Mouse (Mus musculus) spleen, adult 12 weeks (tissue): ENCODE measurements at regions not wholly inside any gene's neighbourhood (a gene's known extent, or its start where the extent isn't known, plus 50 kb on each side); places are given as distances from the start of the nearest gene placed in this dataset.

Source experiments
- DNase-seq: peaks from one replicate; pipeline ENCODE4 v3.0.0; 2022; ENCODE audit warnings: low spot score

DNA sequence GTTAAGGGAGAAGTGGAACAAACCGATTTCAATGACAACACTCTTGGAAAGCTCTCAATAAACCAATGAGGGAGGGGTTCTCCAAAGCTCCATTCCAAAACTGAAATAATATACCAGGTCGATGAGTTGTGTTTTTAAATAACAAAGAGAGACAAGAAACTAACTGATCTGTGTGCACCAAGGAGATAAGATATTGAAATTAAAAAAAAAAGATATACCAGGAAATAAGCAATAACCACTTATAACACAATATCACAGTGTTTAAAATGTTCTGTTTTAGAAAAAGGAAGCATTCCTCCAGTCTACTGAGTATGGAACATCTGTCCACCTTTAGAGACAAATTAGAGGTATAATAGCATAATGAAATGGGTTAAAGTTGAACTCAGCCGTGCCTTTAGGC is 196.3 kb upstream of the Prdm1 start:
- DNase-seq = no peak

DNA sequence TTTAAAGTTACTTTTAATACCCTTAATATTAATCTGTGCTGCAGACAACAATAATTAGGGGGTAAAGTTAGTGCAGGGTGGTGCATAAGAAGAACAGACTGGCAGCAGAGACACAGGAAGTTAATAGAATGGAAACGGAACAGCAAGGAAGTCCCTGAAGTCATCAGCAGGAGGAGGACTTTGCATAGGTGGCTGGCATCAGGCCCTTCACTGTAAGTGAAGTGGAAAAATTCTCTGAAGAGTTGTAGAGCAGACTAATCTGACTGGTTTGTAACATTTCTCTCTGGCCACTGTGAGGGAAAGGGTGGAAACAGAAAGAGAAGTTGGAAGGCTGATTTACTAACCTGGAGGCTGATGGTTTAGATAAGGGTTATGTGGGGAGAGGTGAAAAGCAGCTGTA is 195.5 kb upstream of the Prdm1 start:
- no peak for DNase-seq

DNA sequence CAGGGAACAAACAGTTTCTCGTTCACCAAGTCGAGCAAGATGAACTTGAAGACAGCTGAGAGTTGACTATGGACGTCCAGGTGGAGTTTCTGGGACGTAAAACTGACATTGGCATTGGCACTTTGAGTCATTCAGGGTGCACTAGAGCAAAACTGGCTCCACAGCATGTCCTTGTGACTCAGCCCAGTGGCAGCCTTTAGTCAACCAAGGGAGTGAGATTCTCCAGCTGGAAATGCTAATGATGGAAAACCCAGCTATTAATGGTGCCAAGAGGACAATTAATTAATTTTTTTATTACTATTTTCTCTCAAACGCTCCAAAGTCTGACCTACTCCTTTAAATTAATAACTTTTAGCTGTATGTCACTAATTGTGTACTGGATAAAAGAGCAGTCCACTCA is 195.0 kb upstream of the Prdm1 start:
- no peak for DNase-seq

DNA sequence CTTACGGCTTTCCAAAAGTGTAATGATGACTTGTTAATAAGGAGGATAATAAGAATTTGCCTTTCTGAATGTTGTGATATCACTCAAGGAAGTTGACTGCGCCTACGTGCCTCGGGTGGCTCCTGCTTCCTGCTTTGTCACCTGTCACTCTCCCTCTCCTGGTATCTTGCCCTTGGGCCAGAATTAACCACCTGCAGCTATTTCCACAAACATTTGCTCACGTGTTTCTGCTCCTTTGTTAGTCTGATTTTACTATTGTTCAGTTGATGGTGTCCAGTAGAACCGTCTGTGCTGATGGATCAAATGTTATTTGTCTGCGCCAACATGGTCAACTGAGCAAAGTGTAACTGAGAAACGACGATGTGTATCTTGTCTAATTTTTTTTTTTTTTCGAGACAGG is 193.4 kb upstream of the Prdm1 start:
- DNase-seq = no peak

DNA sequence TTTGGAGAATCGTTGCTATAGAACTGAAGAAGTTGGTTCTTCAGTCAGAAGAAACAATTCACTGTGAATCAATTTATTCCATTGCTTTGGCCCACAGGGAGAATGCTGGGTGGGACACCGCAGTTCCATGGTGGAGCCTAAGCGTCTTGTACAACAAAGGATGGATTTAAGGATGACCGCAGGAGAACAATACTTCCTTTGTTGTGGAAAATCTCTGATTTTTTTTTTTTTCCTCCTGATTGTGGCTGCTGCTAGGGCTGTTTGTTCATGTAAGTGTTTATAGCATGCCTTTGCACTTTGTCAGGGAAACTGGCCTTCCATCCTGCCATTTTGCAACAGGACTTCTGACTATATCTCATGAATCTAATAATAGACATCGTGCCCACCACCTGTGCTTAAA is 188.3 kb upstream of the Prdm1 start:
- no peak for DNase-seq

DNA sequence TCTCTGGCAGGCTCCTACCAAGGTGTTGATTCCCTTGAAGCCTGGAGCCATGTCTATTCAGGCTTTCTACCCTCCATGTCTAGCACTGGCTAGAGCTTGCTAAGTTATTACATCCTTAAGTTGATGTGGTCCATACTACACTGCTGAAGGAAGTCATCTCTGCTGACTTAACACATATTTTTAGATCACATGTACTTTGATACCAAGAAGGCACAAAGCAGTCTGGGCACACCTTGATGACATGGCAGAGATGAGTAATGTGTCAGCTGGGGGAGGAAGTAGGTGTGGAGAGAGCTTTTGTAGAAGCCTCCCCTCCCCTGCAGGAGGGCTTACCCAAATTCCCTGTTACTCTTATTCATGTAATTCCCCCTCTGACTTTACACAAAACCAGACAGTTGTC is 187.6 kb upstream of the Prdm1 start:
- no peak for DNase-seq

DNA sequence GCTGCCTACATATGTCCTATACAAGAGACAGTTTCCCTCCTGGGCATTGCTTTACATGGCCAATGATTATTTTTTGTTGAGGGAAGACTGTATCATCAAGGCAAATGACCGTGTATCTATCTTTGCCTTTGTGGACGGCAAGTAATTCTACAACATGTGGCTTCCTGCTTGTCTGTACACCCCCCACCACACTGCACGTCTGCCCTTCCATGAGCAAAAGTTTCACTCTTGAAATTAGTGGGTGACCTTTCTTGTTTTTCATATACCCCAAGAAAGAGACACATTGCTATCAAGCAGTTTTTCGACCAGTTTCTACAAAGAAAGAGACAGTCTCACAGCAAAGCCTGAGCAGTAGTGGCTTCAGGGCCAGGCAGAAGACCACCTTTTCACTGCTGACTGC is 180.5 kb upstream of the Prdm1 start:
- no peak for DNase-seq

DNA sequence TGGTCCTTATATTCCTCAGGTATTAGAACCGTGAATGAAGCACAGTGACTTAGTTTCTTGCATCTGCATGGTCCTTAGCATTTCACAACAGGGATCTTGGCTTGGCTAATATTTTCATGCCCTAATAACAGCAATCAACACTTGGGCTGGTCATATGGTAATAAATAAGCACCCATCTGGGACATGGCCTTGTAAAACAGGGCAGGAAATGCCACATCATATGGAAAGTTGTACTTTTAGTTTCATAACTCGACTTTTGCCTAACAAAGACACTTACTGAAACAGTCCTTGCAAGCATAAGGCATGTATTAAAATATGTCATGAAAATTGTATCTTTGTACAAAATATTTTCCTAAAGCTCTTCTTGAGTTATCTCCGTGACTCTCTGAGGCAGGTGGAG is 175.8 kb upstream of the Prdm1 start:
- DNase-seq = no peak

DNA sequence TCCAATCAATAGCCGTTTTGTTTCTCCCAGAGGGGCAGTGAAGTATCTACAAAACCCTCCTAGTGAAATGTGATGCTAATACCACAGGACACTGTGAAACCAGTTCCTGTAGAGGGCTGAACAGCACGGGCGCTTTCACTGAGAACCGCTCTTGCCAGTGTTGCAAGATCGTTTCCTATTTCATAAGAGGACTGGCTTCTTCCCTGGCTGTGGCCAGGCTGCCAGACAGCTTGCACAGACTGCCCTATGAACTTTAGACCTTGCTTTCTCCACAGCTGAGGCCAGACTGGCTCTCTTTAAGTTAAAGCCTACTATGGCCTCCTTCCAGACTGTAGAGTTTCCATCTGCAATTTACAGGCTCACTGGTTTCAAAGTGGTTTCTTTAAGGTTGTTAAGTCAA is 173.8 kb upstream of the Prdm1 start:
- no peak for DNase-seq

DNA sequence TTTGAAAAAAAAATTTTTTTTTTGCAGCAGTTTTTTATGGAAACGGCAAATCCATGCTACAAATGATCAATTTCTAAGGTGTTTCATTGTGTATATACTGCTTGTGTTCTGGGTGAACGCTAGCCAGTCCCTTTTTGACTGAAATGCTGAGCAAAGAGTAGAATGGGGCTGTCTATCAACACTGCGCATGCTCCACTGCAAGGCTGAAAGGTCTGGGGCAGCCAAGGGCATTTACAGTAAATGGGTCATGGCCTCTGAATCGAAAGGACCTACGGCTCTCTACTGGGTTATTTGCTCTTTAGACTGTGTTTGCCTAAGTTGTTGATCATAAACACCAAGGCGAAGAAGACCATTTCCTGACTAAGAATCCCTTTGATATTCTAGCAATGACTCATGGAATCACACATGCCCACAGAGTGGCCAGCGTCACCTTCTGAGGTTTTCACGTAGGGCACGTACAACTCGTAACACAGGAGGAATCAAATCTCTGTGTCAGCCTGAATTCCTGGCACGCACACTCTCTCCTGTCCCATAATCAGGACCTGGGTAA is 171.8 kb upstream of the Prdm1 start:
- DNase-seq = no peak

DNA sequence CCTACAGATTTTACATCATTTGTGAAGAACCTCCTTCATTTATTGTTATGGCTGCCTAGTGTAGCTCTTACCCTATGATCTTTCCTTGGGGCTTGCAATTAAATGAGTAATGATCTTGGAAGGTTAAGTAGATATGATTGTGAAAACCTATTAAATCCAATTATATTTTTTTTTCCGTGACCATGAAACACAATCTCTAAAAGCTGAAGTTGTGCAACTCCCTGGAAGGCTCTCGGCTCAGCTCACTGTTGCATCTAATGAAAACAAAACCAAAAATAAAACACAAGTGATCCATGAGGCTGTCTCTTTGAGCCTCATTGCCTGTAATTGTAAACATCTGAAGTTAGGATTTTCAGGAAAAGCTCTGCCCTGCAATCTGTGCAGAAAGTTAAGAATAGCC is 169.7 kb upstream of the Prdm1 start:
- DNase-seq = no peak

DNA sequence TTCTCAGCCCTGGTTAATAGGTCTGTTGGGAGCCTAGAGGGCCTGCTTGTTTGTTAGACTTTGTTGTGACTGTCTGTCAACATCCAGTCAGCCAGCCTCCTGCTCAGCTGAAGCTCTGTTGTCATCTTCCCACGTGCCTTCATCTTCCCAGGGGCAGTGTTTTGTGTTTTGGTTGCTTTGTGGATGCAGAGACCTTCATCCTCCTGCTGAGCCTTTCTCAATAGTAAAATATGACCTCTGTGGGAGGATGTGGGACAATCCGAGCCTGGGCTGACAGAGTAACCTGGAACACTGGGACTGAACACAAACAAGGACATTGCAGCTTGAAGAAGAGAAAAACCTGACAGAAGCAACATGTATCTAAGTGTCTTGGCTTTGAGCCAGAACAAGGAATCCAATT is 168.7 kb upstream of the Prdm1 start:
- DNase-seq = no peak

DNA sequence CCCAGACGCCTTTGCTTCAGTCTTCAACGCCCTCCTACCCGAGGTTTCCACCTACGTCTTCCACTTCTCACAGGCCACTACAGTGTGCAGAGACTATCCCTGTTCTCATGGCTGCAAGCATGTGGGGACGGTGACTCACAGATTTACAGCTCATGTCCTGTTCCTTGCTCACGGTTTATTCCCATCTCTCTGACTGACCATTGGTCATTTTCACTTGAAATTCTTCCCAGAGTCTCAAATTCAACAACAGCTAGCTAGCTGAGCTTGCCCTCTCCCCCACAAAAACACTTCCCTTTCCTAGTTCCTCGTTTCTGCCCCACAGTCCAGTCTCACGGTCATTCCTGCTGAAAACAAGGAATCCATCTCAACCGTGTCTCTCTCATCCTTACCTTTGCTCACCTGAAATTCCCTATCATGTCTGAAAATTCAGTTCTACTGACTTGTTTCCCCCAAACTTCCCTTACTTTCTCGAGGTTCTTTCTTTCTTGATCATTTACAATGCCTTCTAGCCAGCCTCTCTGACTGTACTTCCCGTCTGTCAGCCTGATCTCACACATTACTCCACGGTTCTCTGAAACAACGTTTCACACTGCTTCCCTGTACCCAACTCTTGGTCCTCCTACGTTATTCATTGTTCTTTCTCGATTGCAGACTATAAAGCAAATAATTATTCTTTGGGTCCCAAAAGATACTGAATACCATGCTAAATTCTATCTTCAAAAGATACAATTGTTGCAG is 163.5 kb upstream of the Prdm1 start:
- no peak for DNase-seq

DNA sequence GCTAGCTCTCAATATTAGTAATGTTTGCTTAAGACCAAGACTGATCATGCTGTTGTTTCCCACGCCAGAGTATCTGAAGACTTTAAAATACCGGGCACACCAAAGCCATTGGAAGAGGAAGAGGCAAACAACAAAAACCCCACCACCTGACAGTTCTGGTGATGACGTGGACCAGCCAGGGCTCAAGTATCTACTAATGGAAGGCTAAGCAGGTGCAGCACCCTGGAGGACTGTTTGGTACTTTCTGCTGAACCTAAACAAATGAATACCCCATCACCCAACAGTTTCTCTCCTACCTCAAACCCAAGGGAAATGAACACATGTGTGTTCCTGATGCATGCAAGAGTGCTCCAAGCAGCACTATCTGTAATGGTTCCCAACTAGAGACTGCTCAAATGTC is 160.3 kb upstream of the Prdm1 start:
- no peak for DNase-seq

DNA sequence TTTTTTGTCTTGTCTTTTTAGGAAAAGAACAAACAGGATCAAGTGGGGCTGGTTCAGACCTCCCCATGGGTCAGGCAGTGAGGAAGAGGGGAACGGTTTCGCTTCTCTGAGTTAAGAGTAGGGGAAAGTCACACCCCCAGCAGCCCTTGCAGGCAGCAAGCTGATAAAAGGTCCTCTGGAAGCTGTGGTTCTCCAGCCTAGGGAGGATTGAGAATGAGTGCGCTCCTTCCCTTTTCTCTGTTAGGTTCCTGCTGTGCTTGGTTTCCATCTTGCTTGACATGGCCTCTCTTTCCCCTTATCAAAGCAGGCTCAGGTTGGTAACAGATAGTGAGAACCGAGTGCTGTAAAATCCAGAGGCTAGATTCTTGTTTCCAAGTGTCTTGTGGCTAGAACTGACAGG is 157.8 kb upstream of the Prdm1 start:
- no peak for DNase-seq

DNA sequence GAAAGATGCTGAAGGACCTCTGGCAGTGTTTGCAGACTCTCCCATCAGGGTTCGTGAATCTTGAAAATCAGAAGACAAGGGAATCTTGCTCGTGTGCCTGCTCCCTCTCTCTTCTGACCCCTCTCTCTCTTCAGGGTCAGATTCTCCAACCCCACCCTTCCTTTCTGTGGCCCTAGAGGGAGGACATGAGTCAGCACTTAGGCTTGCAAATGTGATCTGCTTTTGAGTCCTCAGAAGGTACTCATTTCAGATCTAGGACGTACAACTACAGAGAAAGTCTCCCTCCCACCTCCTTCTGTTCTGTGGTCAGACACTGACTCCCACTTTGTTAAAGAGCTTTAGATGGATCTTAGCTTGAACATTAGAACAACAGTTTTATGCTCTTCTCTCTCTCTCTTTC is 156.9 kb upstream of the Prdm1 start:
- no peak for DNase-seq

DNA sequence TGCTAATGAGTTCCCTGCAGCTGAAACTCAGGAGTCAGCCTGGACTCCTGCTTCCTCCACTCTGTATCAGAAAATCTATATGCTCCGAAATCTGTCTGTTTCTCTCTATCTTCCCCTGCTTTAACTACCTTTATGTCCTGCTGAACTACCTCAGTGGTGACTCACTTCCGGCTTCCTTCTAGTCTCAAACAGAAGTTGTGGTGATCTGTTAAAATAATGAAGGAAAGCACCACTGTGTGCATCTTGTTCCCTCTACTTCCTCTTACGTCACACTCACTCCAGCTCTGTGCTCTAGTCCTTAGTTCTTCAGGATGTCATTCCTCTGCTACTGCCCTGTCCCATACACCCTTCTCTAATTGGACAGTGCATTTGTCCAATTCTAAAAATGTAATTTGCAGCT is 148.2 kb upstream of the Prdm1 start:
- no peak for DNase-seq

DNA sequence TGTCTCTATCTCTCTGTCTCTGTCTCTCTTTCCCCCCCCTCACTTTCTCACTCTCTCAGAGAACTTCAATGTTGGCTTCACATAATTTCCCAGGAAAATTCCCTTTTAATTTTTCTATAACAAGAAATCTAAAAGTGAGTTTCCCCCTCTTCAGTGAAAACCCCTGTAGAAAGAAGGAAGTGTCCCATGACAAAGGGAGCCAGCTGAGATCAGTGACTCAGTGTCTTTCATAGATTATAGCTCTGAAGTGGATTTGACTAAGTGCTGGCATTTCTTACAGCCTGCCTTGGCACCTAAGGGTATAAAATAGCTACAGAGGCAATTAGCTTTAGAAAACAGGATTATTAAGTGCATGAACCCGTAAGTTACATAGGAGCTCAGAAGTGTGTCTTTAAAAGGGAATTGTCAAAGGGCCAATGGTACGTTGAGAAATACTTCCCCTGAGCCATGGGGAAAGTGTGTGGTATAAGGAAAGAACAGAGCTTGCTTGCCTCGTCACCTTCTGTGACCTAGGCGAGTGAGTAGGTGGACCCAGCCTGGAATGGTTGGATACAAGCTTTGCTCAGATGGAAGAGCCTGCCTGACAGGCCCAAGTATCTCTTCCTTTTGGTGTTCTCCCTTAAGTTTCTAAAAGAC is 137.3 kb upstream of the Prdm1 start:
- no peak for DNase-seq

DNA sequence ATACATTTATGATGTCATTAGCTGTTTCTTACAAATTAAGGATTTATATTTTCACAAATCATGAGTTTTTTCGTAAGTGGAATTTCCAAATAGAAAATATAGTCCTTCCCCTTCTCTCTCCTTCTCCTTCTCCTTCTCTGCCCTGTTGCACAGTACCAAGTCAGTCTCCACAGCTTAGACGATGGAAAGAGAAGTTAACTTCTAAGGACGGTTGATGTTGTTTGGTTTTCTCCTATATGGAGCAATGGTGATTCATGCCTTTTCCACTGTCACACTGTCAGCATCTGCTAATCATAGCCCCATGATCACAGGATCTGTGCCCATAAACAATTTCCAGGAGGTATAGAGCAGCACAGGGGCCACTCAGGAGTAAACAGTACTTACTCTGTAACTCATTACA is 131.2 kb upstream of the Prdm1 start:
- DNase-seq = no peak

DNA sequence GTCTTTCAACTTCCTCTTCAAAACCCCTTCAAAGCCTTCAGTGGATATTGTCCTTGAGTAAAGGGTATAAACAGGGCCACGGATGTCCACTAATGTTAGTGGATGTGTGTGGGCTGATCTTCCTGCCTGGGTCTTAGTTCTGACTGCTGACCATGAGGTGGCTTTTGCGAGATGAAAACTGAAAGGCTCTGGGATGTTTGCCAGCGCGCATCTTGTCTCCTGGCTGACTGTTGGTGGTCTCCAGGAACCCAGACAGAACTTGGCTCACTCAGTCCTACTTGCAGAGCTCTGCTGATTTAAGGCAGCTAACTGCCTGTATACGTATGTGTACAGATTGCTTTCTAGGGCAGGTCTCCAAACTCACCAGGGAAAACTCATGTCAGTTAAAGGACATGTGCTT is 125.5 kb upstream of the Prdm1 start:
- DNase-seq = no peak

DNA sequence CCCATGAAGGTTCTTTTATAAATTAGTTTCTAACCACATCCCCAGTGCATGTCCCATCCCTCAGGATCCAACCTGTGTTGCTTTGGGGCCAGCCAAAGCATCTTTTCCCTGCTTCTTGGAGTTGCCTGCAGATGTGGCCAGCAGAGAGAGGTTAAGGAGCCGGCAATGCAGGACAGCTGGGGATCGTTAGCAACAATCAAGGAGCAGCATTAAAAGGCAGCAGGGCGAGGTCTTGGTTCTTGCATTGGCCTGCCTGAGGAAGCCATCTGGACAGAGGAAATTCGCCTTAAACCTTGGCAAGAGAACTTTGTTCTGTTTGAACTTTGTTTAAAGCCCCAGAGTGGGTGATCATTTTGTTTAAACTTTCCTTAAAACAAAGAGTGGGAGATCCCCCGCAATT is 118.7 kb upstream of the Prdm1 start:
- DNase-seq = no peak

DNA sequence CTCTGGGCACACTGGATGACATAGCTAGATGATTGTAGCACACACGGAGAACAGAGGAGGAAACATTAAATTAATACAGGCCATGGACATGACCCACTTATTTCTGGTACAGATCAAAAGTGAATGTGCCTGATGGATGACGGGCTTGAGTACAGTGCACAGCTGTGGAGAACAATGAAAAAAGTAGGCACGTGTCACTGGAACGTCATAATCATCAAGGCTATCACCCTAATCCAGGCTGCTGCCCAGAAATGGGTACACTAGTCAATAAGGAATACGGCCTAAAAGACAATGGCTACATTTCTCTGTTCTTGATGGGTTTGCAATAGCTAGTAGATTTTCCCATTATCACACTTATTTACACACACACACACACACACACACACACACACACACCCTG is 118.3 kb upstream of the Prdm1 start:
- DNase-seq = no peak

DNA sequence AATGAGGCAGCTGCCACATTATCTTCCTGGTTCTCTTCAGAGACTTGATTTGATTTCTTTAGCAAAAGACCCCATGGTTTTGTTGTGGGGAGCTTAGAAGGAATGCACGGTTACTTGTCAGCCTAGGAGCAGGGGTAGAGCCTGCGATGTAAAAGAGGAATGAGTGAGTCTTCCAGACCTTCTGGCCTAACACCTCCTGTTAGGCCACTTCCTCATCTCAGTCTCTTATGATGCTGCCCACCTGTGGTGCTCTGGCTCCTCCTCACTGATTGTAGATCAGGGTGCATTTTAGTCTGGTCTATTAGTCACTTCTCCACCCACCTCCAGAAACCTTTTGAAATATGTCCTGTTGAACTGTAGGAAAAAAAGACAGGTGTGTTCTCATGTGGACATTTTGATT is 113.3 kb upstream of the Prdm1 start:
- DNase-seq = no peak

DNA sequence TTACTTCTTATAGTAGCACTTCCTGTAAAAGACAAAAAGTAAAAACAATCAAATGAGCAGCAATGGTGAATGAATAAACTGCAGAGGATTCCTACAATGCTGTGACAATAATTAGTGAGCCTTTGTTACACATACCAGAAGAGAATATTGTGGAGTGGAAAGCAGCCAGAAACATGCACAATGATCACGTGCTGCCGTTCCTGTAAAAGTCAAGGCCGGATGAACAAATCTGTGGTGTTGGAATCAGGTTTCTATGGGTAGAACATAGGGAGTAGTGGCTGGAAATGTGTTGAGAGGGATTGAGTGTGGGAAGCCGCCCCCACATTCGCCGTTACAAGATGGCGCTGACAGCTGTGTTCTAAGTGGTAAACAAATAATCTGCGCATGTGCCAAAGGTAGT is 112.3 kb upstream of the Prdm1 start:
- no peak for DNase-seq
